Mouse (Mus musculus) heart, postnatal 0 days (tissue): ENCODE measurements around the gene Ezr.

ENCODE experiments used
- CTCF ChIP-seq: IDR thresholded peaks from 2 replicates; pipeline ENCODE4 v1.5.1; 2016; ENCODE audit warnings: antibody characterized with exemption, control low read depth, low read depth
- EP300 ChIP-seq: IDR thresholded peaks from 2 replicates; pipeline ENCODE4 v1.6.1; 2016; ENCODE audit warnings: antibody characterized with exemption, low read depth

- TF ChIP-seq CTCF (no peak), EP300 (no peak)
These were observed 10.7 kb downstream of the Ezr start for GRCm38 (mm10) chr17:6771661-6772489.
